Comparison of ENCODE assay signal across 8 mouse cellular contexts in the genomic region with DNA sequence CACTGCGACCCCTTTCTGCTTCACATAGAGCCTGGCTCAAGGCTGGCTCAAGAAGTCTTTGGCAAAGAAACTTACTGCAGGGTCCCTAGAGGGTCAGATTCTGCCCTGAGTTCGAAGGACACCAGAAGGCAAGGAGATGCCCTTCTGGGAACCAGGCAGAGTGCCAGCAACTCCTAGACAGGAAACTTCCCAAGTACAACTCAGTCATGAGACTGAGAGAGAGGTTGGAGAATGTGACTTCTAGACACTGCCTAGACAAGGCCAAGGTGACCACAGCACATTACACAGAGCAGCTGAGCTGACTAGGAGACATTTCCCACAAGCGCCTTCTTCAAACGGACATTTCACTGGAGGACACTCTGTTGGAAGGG. TPM values are rescaled to one million over a fixed set of nuclear protein-coding genes. Genes with fewer than 3 reads are reported as not detected.
DNase-seq lines count a peak whose midpoint lies in the region; ATAC-seq and TF ChIP-seq lines count a peak whose summit lies in the region.

No protein-coding gene starts in this region.

- H3K4me3 ChIP-seq in lung, postnatal 0 days (ENCODE audit: low read depth, low read length), result no peak overlapping the region
- peak overlapping the region; percentile 75 for H3K4me3 ChIP-seq in hindbrain, postnatal 0 days (ENCODE audit: low read length)

- H3K27me3 ChIP-seq in lung, postnatal 0 days (replicated peaks; ENCODE audit: insufficient read depth, low read length), result peaks cover 5% of the 10 kb centered on the region
- no peaks in the 10 kb centered on the region for H3K27me3 ChIP-seq in hindbrain, postnatal 0 days (ENCODE audit: insufficient read depth, low read length)

- WGBS in lung, postnatal 0 days, result 50% methylated on average over 4 of the region's 4 CpGs
- 51% methylated on average over 4 of the region's 4 CpGs for WGBS in hindbrain, postnatal 0 days

- peak; percentile 24 for DNase-seq in lung, postnatal 0 days (ENCODE audit: low spot score)
- no peak for DNase-seq in lung, postnatal 4 days
- DNase-seq in cerebellum, postnatal 25 days, result peak; percentile 74 to 76
- peak; percentile 48 for DNase-seq in hindbrain, postnatal 0 days (ENCODE audit: low spot score)
- peak; percentile 2 for DNase-seq in lung, postnatal 36 days

- H3K36me3 ChIP-seq in lung, postnatal 0 days (ENCODE audit: insufficient read depth, low read length), result no peaks in the 10 kb centered on the region
- no peaks in the 10 kb centered on the region for H3K36me3 ChIP-seq in hindbrain, postnatal 0 days (ENCODE audit: insufficient read depth, low read length)

- no peak overlapping the region for H3K27ac ChIP-seq in lung, postnatal 0 days (ENCODE audit: low read length)
- H3K27ac ChIP-seq in hindbrain, postnatal 0 days, result no peak overlapping the region

- TF ChIP-seq CTCF in lung, postnatal 0 days (IDR thresholded peaks at IDR 0.05), result no peak
- TF ChIP-seq CTCF in hindbrain, postnatal 0 days (IDR thresholded peaks at IDR 0.05; ENCODE audit: low read depth), result no peak; the same call in 1 of the 2 replicates

- no peaks in the 10 kb centered on the region for H3K9me3 ChIP-seq in lung, postnatal 0 days (ENCODE audit: low read length)
- H3K9me3 ChIP-seq in hindbrain, postnatal 0 days (ENCODE audit: low read length), result no peaks in the 10 kb centered on the region

- H3K4me2 ChIP-seq in lung, postnatal 0 days (replicated peaks; ENCODE audit: low read depth, low read length), result no peak overlapping the region
- H3K4me2 ChIP-seq in hindbrain, postnatal 0 days (ENCODE audit: low read depth, low read length), result peak overlapping the region; percentile 99

- TF ChIP-seq EP300 in lung, postnatal 0 days (IDR thresholded peaks at IDR 0.05), result no peak

- no peak overlapping the region for H3K9ac ChIP-seq in lung, postnatal 0 days (replicated peaks; ENCODE audit: low read depth)
- H3K9ac ChIP-seq in hindbrain, postnatal 0 days (replicated peaks; ENCODE audit: low read length), result no peak overlapping the region

- H3K4me1 ChIP-seq in lung, postnatal 0 days (ENCODE audit: insufficient read depth, low read depth, low read length), result no peaks in the 10 kb centered on the region
- no peaks in the 10 kb centered on the region for H3K4me1 ChIP-seq in hindbrain, postnatal 0 days (ENCODE audit: insufficient read depth, low read length)

- no peak; the same call in 1 of the 2 replicates for ATAC-seq in lung, postnatal 0 days
- ATAC-seq in hindbrain, postnatal 0 days, result peak; percentile 31
- no peak for ATAC-seq in megakaryocyte, adult 5-6 weeks (ENCODE audit: poor library complexity, severe bottlenecking)
- ATAC-seq in frontal cortex, adult (ENCODE audit: low TSS enrichment), result no peak; the same call in 1 of the 2 replicates
- no peak for ATAC-seq in granulocyte monocyte progenitor cell, adult 5-6 weeks (replicated peaks; ENCODE audit: poor library complexity, severe bottlenecking)

RNA-seq across cellular contexts. Expression of a gene that starts 0.5 kb away (rescaled TPM):
- 0.48 and 0.53 TPM in 2 replicates for polyA plus RNA-seq in lung, postnatal 0 days (2015; fragmentation: Nextera tagmentation; extraction: Ambion mirVana)
- 12.3 and 14.7 TPM in 2 replicates for total RNA-seq in hindbrain, postnatal 0 days (2014; rRNA removed)
- 24.4 and 24.6 TPM in 2 replicates for polyA plus RNA-seq in hindbrain, postnatal 0 days (2015; fragmentation: Nextera tagmentation; extraction: Ambion mirVana)
- total RNA-seq in megakaryocyte, adult 5-6 weeks (2015), result not detected in 2 replicates
- not detected in 2 replicates for total RNA-seq in megakaryocyte, adult 5-6 weeks (2017)
- total RNA-seq in granulocyte monocyte progenitor cell, adult 5-6 weeks (2014; fragmentation: Nextera tagmentation), result not detected in 2 replicates
- total RNA-seq in granulocyte monocyte progenitor cell, adult 5-6 weeks (2017), result not detected in 2 replicates

Comparison
In these comparisons a context has a peak if more than half of its experiments do, and no peak if none do; other contexts are left out.
1. DNase-seq: peak in lung, postnatal 0 days (single experiment), cerebellum, postnatal 25 days (2 of 2), hindbrain, postnatal 0 days (single experiment) and lung, postnatal 36 days (single experiment); none in lung, postnatal 4 days (0 of 2).
2. RNA of a gene that starts 0.5 kb away (total RNA-seq): 12.3 to 14.7 TPM in hindbrain, postnatal 0 days; not detected in megakaryocyte, adult 5-6 weeks and not detected in granulocyte monocyte progenitor cell, adult 5-6 weeks; every median in the first group is over 10 times any median in the second.